Mouse (Mus musculus) CH12.LX (cell line): ENCODE results near the gene Uap1.

Experiments used
- CTCF ChIP-seq, 2 experiments: IDR thresholded peaks in 1 of 2; conservative IDR thresholded peaks in 1 of 2; 2 replicates each; pipeline ENCODE4 v1.5.1; 2011 to 2012; ENCODE audit warnings: low read depth in 2 of 2, low read length in 2 of 2, improper control_type of control experiment in 1 of 2, inconsistent platforms in 1 of 2, mild to moderate bottlenecking in 1 of 2, moderate library complexity in 1 of 2
- KAT2A ChIP-seq: IDR thresholded peaks from 2 replicates; pipeline ENCODE4 v1.6.1; 2012; ENCODE audit warnings: low read length, improper control_type of control experiment, inconsistent platforms; ENCODE audit not compliant: insufficient replicate concordance
- MEF2A ChIP-seq: IDR thresholded peaks from 2 replicates; pipeline ENCODE4 v1.6.1; 2014; ENCODE audit warnings: low read depth, mild to moderate bottlenecking, inconsistent platforms, low read length, improper control_type of control experiment, borderline replicate concordance
- POLR2A ChIP-seq: IDR thresholded peaks from 2 replicates; pipeline ENCODE4 v1.6.1; 2011; ENCODE audit warnings: low read depth, mild to moderate bottlenecking, improper control_type of control experiment, low read length
- ZMIZ1 ChIP-seq: IDR thresholded peaks from 2 replicates; pipeline ENCODE4 v1.6.1; 2012; ENCODE audit warnings: low read depth, mild to moderate bottlenecking, inconsistent platforms, low read length, improper control_type of control experiment

DNA sequence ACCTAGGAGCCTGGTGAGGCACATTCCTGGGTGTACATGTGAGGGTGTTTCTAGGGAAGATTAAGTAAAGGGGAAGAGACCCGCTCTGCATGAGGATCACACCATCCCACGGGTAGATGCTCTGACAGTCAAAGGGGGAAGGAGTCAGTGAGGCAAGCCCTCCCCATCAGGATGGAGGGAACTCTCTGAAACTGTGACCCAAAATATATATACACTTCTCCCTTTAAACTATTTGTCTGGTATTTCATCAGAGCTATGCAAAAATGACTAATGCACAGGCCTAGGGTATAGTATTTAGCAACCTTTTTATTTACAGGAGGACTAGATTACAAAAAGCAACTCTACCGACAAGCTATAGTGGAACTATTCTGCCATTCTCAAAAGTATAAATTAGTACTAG lies 9.8 kb downstream of the Uap1 start:
- no peak for TF ChIP-seq CTCF (conservative IDR thresholded peaks at IDR 0.05 in 1 of 2, IDR thresholded peaks at IDR 0.05 in 1 of 2; ENCODE audit: low read depth in 2 of 2, low read length in 2 of 2)
- TF ChIP-seq ZMIZ1 = no peak
- no peak for TF ChIP-seq MEF2A
- TF ChIP-seq KAT2A = no peak
- no peak for TF ChIP-seq POLR2A
